Mouse (Mus musculus) gastrocnemius, adult 8-10 months (tissue): ENCODE data around the gene Cdk11b. TPM values are rescaled to one million over a fixed set of nuclear protein-coding genes. Genes with fewer than 3 reads are reported as not detected.
"Not testable (repeated sequence)": the region's sequence is repeated elsewhere in the genome, so short reads cannot be mapped to it uniquely, and the experiment has no call there.

Experiments
- DNase-seq, 2 experiments: peaks; one replicate each; pipeline ENCODE4 v3.0.0; 2022; ENCODE audit warnings: low spot score in 2 of 2
- total RNA-seq, 4 experiments: library from RNA; stranded (reverse); gene quantifications; 2 replicates each; pipeline ENCODE4 v1.2.4; 2022

Cdk11b gene
- total RNA-seq, 4 experiments from 2014 or later: 22.7 to 30.1 (median 27.5) TPM

- no peak for DNase-seq
These were observed 19.5 kb upstream of the Cdk11b start for GRCm38 (mm10) chr4:155605132-155605531.

DNA sequence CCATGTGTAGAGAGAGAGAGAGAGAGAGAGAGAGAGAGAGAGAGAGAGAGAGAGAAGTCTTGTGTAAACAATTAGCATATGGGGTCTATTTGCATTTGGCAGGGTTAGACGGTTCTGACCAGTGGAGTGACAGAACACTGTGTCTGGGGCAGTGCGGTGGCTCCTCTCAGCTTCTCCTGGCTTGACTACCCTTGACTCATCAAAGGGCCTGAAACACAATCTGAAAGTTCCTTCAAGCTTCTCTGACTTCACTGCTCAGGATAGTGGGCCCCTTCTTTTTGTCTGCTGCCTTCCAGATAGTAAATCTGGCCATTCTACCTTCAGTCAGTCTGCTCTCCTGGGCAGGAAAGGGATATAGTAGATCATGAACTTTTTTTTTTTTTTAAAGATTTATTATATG lies 17.8 kb upstream of the Cdk11b start:
- no peak for DNase-seq

DNA sequence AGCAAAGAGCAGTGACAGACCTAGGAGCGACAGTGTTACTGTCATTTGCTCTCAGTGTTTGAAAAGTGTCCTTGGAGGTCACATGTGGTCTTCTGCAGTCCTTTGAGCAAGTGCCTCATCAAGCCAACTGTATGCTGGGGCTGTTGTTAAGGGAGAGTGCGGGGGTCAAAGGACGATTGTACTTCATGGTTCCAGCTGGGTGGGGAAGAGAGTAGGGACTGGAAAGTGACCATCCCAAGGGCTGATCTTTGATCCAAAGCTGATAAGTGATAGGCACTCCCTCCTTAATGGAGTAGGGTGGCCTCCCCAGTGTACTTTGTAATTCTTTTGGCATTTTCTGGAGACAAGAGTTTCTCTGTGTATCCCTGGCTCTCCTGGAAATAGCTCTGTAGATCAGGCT lies 12.8 kb upstream of the Cdk11b start:
- DNase-seq: no peak

DNA sequence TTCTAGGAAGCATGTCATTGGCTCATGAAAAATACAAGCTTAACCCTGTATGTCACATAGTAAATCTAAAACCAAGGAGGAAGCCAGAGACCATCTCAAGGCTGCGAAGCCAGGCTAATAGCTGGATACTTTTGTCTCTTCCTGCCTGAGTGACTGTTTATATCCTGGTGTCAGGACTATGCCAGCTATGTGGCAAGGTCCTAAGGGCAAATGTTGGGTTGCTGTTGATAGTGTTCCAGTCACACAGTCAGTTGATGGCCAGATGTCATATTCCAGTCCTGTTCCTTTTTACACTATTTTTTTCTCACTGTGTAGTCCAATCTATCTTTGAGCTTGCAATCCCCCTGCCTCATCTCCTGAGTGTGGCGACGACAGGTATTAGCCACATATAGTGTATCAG lies 11.4 kb upstream of the Cdk11b start:
- DNase-seq: no peak

DNA sequence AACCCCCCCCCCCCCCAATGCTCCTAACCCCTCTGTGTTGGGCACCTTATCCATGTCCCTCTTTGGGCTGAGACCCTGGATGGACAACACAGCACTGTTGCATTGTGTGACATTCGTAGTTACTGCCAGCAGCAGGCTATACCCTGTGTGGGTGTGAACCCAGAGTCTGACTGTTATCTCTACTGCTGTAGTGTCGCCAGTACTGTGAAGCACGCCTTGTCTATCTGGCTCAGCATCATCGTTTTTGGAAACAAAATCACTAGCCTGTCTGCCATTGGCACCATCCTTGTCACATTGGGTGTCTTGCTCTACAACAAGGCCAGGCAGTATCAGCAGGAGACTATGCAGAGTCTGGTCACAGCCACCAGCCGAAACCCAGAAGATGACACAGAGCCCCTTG lies 6.3 kb upstream of the Cdk11b start:
- DNase-seq: no peak

DNA sequence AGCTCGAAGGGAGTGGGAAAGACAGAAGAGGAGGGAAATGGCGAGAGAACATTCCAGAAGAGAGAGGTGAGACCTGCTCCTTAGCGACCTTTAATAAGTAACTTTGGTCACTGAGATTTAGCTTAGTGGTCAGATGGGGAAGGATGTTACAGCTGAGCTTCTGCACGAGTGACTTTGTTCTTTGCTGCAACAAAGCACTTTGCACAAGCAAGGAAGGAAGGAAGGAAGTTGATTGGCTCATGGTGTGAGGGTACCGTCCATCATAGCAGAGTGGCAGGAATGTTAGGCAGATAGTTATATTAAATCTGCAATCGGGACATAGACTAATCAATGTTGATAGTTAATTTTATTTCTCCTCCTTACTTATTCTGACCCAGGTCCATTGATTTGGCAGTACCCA lies 5.6 kb downstream of the Cdk11b start:
- no peak for DNase-seq

DNA sequence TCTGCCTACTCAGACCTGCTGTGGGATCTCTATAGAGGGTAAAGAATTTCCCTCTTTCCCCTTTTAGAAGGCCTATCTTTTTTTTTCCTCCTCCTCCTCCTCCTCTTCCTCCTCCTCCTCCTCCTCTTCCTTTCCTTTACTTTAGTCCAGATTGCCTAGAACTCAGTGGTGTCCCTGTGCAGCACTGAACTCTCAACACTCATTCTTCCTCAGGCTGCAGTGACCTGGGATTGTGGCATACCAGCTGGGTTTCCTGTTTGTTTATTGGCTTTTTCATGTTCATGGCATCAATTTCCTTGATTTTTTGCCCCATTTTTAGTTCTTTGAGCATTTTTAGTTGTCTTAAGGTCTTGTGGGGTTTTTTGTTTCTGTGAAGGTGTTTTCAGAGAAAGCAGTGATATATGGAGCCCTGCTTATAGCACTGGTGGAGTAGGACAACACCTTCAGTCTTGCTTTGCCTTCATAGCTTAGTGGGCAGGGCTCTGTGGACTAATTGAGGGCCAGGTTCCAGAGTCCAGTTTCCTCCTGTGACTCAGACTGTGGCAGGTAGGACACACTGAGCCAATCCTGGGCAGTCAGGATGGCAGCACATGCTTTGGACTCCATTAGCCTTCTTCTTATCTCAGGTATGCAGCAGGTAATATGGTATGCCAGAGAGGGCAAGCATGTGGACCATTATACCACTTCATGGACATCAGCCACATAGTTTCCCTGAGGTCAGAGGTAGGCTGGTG lies 11.3 kb downstream of the Cdk11b start:
- no peak for DNase-seq

DNA sequence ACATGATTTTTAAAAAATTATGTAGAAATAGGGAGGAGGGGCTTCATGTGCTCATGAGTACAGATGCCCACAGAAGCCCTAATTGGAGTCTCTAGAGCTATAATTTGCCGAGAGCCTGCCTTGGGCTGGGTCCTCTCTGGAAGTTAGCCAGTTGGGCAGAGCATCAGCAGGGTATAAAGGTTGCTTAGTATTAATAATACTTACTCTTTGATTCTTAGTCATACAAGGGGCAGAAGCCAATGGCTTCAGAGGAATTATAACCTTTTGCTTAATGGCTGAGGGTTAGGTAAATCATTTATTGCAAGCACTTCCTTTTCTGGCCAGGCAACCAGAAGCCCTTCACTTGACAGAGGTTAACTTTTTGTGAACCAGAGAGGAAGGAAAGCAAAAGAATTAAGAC lies 18.9 kb downstream of the Cdk11b start:
- DNase-seq: no peak

DNA sequence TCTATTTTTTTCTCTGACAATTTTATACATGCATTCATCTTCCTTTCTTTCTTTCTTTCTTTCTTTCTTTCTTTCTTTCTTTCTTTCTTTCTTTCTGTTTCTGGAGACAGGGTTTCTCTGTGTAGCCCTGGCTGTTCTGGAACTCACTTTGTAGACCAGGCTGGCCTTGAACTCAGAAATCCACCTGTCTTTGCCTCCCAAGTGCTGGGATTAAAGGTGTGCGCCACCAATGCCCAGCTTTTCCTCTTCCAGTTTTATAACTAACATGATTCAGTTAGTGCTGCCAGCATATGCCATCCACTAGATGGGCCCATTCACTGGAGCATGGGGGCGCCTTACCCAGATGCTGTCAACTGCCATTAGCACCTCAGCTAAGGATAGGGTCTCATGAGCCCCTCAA lies 20.7 kb downstream of the Cdk11b start, which contains the start of gene Gm10563:
Gene Gm10563 (minus strand): TSS at position 101 of the 400 bp plus-strand sequence.
- not testable (repeated sequence) for DNase-seq

- DNase-seq: no peak
These were observed 21.1 kb downstream of the Cdk11b start for GRCm38 (mm10) chr4:155645721-155646120.

DNA sequence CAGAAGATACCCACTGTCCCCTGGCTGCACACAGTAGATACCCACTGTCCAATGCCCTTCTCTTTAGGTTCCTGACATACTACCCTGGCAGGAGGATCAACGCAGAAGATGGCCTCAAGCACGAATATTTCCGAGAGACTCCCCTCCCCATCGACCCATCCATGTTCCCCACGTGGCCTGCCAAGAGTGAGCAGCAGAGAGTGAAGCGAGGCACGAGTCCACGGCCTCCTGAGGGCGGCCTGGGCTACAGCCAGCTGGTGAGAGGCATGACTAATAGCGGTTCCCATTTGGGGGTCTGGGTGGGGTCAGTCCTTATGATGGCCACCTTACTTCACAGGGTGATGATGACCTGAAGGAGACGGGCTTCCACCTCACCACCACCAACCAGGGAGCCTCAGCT lies 24.7 kb downstream of the Cdk11b start:
- no peak for DNase-seq

DNA sequence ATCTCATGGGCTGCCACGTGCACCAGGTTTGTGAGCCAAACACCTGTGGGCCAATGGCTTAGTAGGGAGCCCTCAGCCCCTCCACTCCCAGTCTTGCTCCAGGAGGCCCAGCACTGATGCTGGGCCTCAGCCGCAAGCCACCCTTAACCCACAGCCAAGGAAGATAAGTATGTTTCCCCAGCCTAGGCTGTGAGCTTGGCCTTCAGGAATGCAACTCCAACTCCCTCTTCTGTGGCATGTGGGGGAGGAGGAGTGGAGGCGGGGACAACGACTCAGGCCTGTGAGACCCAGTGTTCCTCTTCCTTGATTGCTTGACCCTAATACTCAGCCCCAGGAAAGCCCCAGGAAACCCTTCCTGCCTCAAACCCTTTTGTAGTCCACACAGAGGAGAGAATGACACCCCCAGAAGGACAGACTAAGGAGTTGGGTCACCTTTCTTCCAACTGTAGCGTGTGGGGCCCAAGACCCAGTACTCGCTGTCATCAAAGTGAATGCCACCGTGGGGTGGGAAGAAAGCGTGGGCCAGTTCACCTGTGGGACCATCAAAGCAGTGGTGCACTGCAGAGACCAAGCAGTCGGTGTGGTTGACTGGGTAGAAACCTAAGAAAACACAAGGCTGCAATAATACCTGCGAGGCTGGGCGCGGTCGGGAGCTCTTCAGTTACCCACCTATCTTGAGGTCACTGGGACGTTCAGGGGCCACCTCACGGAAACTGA lies 27.1 kb downstream of the Cdk11b start:
- no peak for DNase-seq

GRCm38 (mm10) chr4:155652283-155653085 lies 27.8 kb downstream of the Cdk11b start:
- DNase-seq: no peak

GRCm38 (mm10) chr4:155653086-155653450 lies 28.4 kb downstream of the Cdk11b start, which contains the start of gene Mmp23:
Gene Mmp23 (minus strand): TSS chr4:155653384.
- no peak for DNase-seq

GRCm38 (mm10) chr4:155653451-155654182 lies 29.0 kb downstream of the Cdk11b start:
- no peak for DNase-seq

- no peak for DNase-seq
These were observed 29.5 kb downstream of the Cdk11b start for GRCm38 (mm10) chr4:155654183-155654455.

DNA sequence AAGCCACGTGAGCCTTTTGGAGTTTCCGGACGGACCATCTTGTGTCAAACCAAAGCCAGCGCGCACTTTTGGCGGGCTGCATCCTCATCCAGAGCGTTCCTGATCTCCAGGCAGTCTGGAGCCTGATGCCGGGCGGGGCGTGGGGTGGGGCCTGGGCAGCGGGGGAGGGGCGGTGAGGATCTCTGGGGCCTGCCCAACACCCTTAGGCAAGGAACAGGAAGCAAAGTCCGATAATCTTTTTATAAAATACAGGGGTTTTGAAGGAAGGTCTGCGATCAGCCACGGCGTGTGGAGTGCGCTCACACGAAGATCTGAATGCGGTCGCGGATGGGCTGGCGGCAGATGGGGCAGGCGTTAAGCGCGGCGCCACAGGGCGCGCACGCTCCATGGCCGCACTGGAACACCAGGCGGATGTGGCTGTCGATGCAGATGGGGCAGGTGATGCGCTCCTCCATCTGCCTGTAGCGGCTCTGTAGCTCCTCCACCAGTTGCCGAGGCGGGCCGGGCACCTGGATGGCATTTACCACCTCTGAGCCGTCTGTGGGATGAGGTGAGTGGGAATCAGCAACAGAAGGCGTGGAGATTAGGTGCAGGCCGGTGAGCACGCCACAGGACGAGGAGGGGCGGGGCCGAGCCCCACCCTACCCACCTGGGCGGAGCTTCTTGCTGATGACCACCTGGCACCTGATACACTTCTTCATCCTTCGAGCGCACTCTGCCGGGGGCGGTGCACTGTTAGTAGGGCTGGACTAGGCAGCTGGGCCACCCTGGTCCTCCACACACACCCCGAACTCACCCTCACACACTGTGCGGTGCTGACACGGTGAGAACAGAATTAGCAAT lies 30.0 kb downstream of the Cdk11b start:
- no peak for DNase-seq

DNA sequence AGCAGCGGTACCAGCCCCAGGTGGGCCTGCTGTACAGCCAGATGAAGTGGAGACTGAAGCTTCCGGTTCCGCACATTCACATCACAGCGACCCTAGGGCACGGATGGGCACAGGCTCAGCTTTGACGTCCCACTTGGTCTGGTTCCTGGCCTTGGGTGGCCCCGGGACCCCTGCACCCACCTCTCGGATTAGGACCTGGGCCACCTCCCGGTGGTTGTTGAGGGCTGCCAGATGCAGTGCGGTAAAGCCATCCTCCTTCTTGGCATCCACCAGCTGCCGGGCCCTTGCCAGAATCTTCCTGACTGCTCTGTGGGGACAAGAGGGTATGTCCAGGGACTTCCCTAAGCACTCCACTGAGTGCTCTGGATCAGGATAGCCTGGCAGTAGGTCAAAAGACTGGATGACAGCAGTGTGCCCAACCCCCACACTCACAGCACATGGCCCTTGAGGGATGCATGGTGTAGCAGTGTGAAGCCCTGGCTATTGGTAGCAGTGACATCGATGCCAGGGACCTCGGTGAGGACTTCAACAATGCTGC lies 31.6 kb downstream of the Cdk11b start:
- DNase-seq: no peak

- no peak for DNase-seq
These were observed 34.3 kb downstream of the Cdk11b start for GRCm38 (mm10) chr4:155658961-155659360.

- no peak for DNase-seq
These were observed 36.0 kb downstream of the Cdk11b start for GRCm38 (mm10) chr4:155660641-155661040.
